Mouse (Mus musculus): ENCODE measurements around the gene Rhbg.

- TF ChIP-seq CTCF (IDR thresholded peaks at IDR 0.05) (no peak), EP300 (IDR thresholded peaks at IDR 0.05) (no peak)
These were observed 37.8 kb downstream of the Rhbg start for GRCm38 (mm10) chr3:88216534-88217326.

All from lung, postnatal 0 days (tissue).